Mouse (Mus musculus): Measurements from ENCODE around the gene Platr17.

- TF ChIP-seq CTCF (IDR thresholded peaks at IDR 0.05; ENCODE audit: extremely low read depth, insufficient read depth, insufficient read length, insufficient replicate concordance) (no peak), POLR2A (IDR thresholded peaks at IDR 0.05; ENCODE audit: low read depth, low read length) (no peak)
These were observed 5.3 kb upstream of the Platr17 start for GRCm38 (mm10) chr17:33899642-33900041.
